9 mouse cellular contexts compared by ENCODE assay signal in the genomic region with DNA sequence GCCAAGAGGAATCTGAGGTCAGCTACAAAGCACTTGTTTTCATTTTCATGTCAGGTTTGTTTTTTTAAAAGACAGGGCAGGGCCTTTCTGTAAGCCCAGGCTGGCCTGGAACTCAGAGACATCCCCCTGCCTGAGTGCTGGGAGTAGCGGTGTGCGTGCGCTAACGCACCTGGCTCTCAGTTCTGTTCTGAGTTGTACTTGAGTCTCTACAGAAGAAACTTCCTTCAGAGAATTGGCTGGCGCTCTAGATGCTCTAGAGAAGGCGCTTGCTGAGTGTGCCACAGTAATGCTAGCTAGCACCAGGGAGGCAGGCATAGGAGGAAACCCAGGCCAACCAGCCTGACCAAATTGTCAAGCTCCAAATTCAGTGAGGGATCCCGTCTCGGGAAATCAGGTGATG. TPM values are rescaled to one million over a fixed set of nuclear protein-coding genes. Genes with fewer than 3 reads are reported as not detected.
A peak's percentile ranks its signal among the peaks of the same experiment; 100 is the strongest.
DNase-seq lines count a peak whose midpoint lies in the region; ATAC-seq and TF ChIP-seq lines count a peak whose summit lies in the region.
"Had no signal": no experiment of that assay in that cellular context is flagged by ENCODE, and none has a peak within 500 bp of the region (broad histone marks: within the 10 kb centered on the region; RNA-seq: fewer than 3 reads in every experiment).

No protein-coding gene starts in this region.

- H3K4me3 ChIP-seq in hindbrain, embryonic 11.5 days (ENCODE audit: low read depth, low read length): no peak overlapping the region; the same call in 1 of the 2 replicates
- H3K4me3 ChIP-seq in hindbrain, embryonic 14.5 days (replicated peaks; ENCODE audit: low read length): no peak overlapping the region
- H3K4me3 ChIP-seq in spleen, adult 2 months (ENCODE audit: extremely low read depth, insufficient read depth, insufficient read length): no peak overlapping the region
- H3K4me3 ChIP-seq in intestine, embryonic 15.5 days (replicated peaks): no peak overlapping the region
- H3K4me3 ChIP-seq: liver, embryonic 13.5 days had no signal

- no peak for TF ChIP-seq CTCF in spleen, adult 2 months (IDR thresholded peaks at IDR 0.05; ENCODE audit: extremely low read depth, insufficient read depth, insufficient read length, insufficient replicate concordance)

- H3K4me2 ChIP-seq in hindbrain, embryonic 11.5 days (replicated peaks; ENCODE audit: low read depth, low read length): no peak overlapping the region
- H3K4me2 ChIP-seq in hindbrain, embryonic 14.5 days (replicated peaks): no peak overlapping the region
- H3K4me2 ChIP-seq in intestine, embryonic 15.5 days (replicated peaks): no peak overlapping the region
- H3K4me2 ChIP-seq: liver, embryonic 13.5 days had no signal

- TF ChIP-seq POLR2A in spleen, adult 2 months (IDR thresholded peaks at IDR 0.05; ENCODE audit: low read depth, low read length): no peak

- H3K27ac ChIP-seq in hindbrain, embryonic 11.5 days (ENCODE audit: low read depth, low read length): peak overlapping the region; percentile 36; the same call in 1 of the 2 replicates
- no peak overlapping the region for H3K27ac ChIP-seq in hindbrain, embryonic 14.5 days
- peak overlapping the region; percentile 68 for H3K27ac ChIP-seq in spleen, adult 2 months (ENCODE audit: insufficient read depth, low read length)
- 0 out of 2 replicates have a peak overlapping the region, but pooled peaks have one; percentile 19 for H3K27ac ChIP-seq in intestine, embryonic 15.5 days

- 0 out of 2 replicates have a peak, but pooled peaks cover 3% of the 10 kb centered on the region for H3K36me3 ChIP-seq in hindbrain, embryonic 11.5 days (ENCODE audit: control insufficient read depth, insufficient read depth, low read length)
- no peaks in the 10 kb centered on the region for H3K36me3 ChIP-seq in hindbrain, embryonic 14.5 days (replicated peaks; ENCODE audit: control insufficient read depth, insufficient read depth)
- H3K36me3 ChIP-seq in spleen, adult 2 months (ENCODE audit: control insufficient read depth, insufficient read depth, low read length): peaks cover 10% of the 10 kb centered on the region
- H3K36me3 ChIP-seq in intestine, embryonic 15.5 days: peaks cover 7% of the 10 kb centered on the region

- DNase-seq in hindbrain, embryonic 11.5 days (ENCODE audit: low spot score): no peak
- no peak for DNase-seq in hindbrain, embryonic 14.5 days (ENCODE audit: low spot score)
- DNase-seq in spleen, adult 2 months (ENCODE audit: low read depth in 1 of 2, low spot score in 2 of 2): no peak
- DNase-seq in spleen, postnatal 14 days (ENCODE audit: low spot score in 2 of 2): no peak
- no peak for DNase-seq in frontal cortex, postnatal 36 days (ENCODE audit: low spot score in 2 of 2)
- no peak for DNase-seq in urinary bladder, postnatal 10 days (ENCODE audit: low spot score)
- DNase-seq in embryo, embryonic 10.5 days (ENCODE audit: low spot score): no peak
- DNase-seq: liver, embryonic 13.5 days had no signal

- H3K27me3 ChIP-seq in hindbrain, embryonic 11.5 days (ENCODE audit: control insufficient read depth, insufficient read depth, low read length): no peaks in the 10 kb centered on the region
- no peaks in the 10 kb centered on the region for H3K27me3 ChIP-seq in hindbrain, embryonic 14.5 days (ENCODE audit: control insufficient read depth, insufficient read depth, low read length)
- no peaks in the 10 kb centered on the region for H3K27me3 ChIP-seq in spleen, adult 2 months (ENCODE audit: control insufficient read depth, insufficient read depth, low read length)
- no peaks in the 10 kb centered on the region for H3K27me3 ChIP-seq in intestine, embryonic 15.5 days (replicated peaks)
- H3K27me3 ChIP-seq: liver, embryonic 13.5 days had no signal

- H3K9me3 ChIP-seq in hindbrain, embryonic 11.5 days (ENCODE audit: control insufficient read depth, low read length): no peaks in the 10 kb centered on the region
- H3K9me3 ChIP-seq in hindbrain, embryonic 14.5 days (ENCODE audit: control insufficient read depth, low read length): no peaks in the 10 kb centered on the region
- H3K9me3 ChIP-seq in intestine, embryonic 15.5 days: no peaks in the 10 kb centered on the region
- H3K9me3 ChIP-seq: liver, embryonic 13.5 days had no signal

- 81% methylated on average over 8 of the region's 8 CpGs for WGBS in hindbrain, embryonic 11.5 days
- WGBS in hindbrain, embryonic 14.5 days: 80% methylated on average over 8 of the region's 8 CpGs
- WGBS in spleen, adult 2 months: 59% methylated on average over 8 of the region's 8 CpGs
- WGBS in intestine, embryonic 15.5 days: 88% methylated on average over 8 of the region's 8 CpGs

- peaks cover 7% of the 10 kb centered on the region for H3K4me1 ChIP-seq in hindbrain, embryonic 11.5 days (replicated peaks; ENCODE audit: control insufficient read depth, insufficient read depth, low read length)
- peaks cover 15% of the 10 kb centered on the region for H3K4me1 ChIP-seq in hindbrain, embryonic 14.5 days (replicated peaks; ENCODE audit: control insufficient read depth, insufficient read depth, low read length)
- peaks cover 46% of the 10 kb centered on the region; the same call in 1 of the 2 replicates for H3K4me1 ChIP-seq in spleen, adult 2 months (ENCODE audit: control insufficient read depth, insufficient read depth, insufficient read length)
- peaks cover 32% of the 10 kb centered on the region for H3K4me1 ChIP-seq in intestine, embryonic 15.5 days (replicated peaks)

- ATAC-seq in hindbrain, embryonic 11.5 days (ENCODE audit: low FRiP score): no peak
- no peak for ATAC-seq in hindbrain, embryonic 14.5 days (ENCODE audit: low FRiP score)
- no peak for ATAC-seq in intestine, embryonic 15.5 days

- H3K9ac ChIP-seq in hindbrain, embryonic 11.5 days (ENCODE audit: low read depth, low read length): no peak overlapping the region
- H3K9ac ChIP-seq in hindbrain, embryonic 14.5 days: no peak overlapping the region
- no peak overlapping the region for H3K9ac ChIP-seq in intestine, embryonic 15.5 days
- H3K9ac ChIP-seq: liver, embryonic 13.5 days had no signal

RNA-seq across cellular contexts. Expression of gene Fnbp1, which starts 52.9 kb away (rescaled TPM):
- polyA plus RNA-seq in hindbrain, embryonic 11.5 days (2014; fragmentation: Nextera tagmentation; extraction: Ambion mirVana): 13.7 and 14.4 TPM in 2 replicates
- 28.9 and 29.1 TPM in 2 replicates for polyA plus RNA-seq in hindbrain, embryonic 14.5 days (2014; fragmentation: Nextera tagmentation; extraction: Ambion mirVana)
- polyA plus RNA-seq in spleen, adult 2 months (2012; rRNA removed): 78.7 and 92.4 TPM in 2 replicates
- 22.7 and 27.3 TPM in 2 replicates for polyA plus RNA-seq in intestine, embryonic 15.5 days (2015; fragmentation: Nextera tagmentation; extraction: Ambion mirVana)
